Mouse (Mus musculus): ENCODE results near the gene D10Wsu102e. TPM values are rescaled to one million over a fixed set of nuclear protein-coding genes. Genes with fewer than 3 reads are reported as not detected.
A peak's percentile ranks its signal among the peaks of the same experiment; 100 is the strongest.

D10Wsu102e gene
- 0.74 and 0.77 TPM in 2 replicates for polyA plus RNA-seq (2014; fragmentation: Nextera tagmentation; extraction: Ambion mirVana)

GRCm38 (mm10) chr10:83359956-83360355 is at the start of gene D10Wsu102e:
D10Wsu102e (plus strand) TSS chr10:83360221.
- WGBS = under 1% methylated on average over 30 of the region's 30 CpGs
- H3K9me3 ChIP-seq (ENCODE audit: control insufficient read depth, low read depth, low read length) = no peaks in the 10 kb centered on the region
- H3K27me3 ChIP-seq (ENCODE audit: control insufficient read depth, insufficient read depth, low read length) = no peaks in the 10 kb centered on the region
- H3K36me3 ChIP-seq (ENCODE audit: control insufficient read depth, insufficient read depth, low read length) = peaks cover 14% of the 10 kb centered on the region
- H3K4me1 ChIP-seq (ENCODE audit: control insufficient read depth, insufficient read depth, low read length) = peaks cover 14% of the 10 kb centered on the region
- H3K27ac ChIP-seq (ENCODE audit: low read length) = peak within 1 kb of the TSS; percentile 83
- H3K9ac ChIP-seq (replicated peaks; ENCODE audit: low read depth, low read length) = peak within 1 kb of the TSS; percentile 78
- H3K4me2 ChIP-seq (replicated peaks; ENCODE audit: low read depth, low read length) = peak within 1 kb of the TSS; percentile 68
- ATAC-seq (ENCODE audit: insufficient number of reproducible peaks, insufficient read depth, low FRiP score, low read depth) = peak; percentile 97
- peak within 1 kb of the TSS; percentile 80 for H3K4me3 ChIP-seq (ENCODE audit: low read depth, low read length)

- 45% methylated on average over 7 of the region's 7 CpGs for WGBS
- no peaks in the 10 kb centered on the region for H3K4me1 ChIP-seq (ENCODE audit: control insufficient read depth, insufficient read depth, low read length)
- H3K27ac ChIP-seq (ENCODE audit: low read length) = no peak overlapping the region
- no peaks in the 10 kb centered on the region for H3K36me3 ChIP-seq (ENCODE audit: control insufficient read depth, insufficient read depth, low read length)
- no peaks in the 10 kb centered on the region; the same call in 1 of the 2 replicates for H3K9me3 ChIP-seq (ENCODE audit: control insufficient read depth, low read depth, low read length)
- no peaks in the 10 kb centered on the region for H3K27me3 ChIP-seq (ENCODE audit: control insufficient read depth, insufficient read depth, low read length)
- no peak overlapping the region for H3K4me2 ChIP-seq (replicated peaks; ENCODE audit: low read depth, low read length)
- H3K9ac ChIP-seq (replicated peaks; ENCODE audit: low read depth, low read length) = no peak overlapping the region
- no peak for ATAC-seq (ENCODE audit: insufficient number of reproducible peaks, insufficient read depth, low FRiP score, low read depth)
- no peak overlapping the region for H3K4me3 ChIP-seq (ENCODE audit: low read depth, low read length)
These were observed 49.7 kb upstream of the D10Wsu102e start for GRCm38 (mm10) chr10:83310356-83310755.

DNA sequence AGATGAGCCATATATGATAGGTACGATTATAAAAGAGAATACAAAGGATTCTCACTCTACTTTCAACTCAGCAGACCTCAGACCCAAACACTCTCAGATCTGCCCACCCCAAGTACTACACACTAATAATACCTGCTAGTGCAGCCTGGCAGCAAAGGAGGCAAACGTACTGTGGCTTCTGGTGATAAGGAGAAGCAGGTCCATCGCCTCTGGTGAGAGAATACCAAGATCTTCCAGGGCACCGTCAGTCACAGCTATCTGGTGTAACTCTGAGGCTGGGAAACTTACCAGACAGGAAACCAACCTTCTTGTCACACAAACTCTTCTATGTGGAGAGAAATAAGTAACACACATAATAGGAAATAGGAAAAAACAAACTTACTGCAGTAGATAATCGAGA is 47.0 kb upstream of the D10Wsu102e start:
- 76% methylated on average over 5 of the region's 5 CpGs for WGBS
- no peak overlapping the region for H3K27ac ChIP-seq (ENCODE audit: low read length)
- H3K9ac ChIP-seq (replicated peaks; ENCODE audit: low read depth, low read length) = no peak overlapping the region
- H3K4me2 ChIP-seq (replicated peaks; ENCODE audit: low read depth, low read length) = no peak overlapping the region
- H3K27me3 ChIP-seq (ENCODE audit: control insufficient read depth, insufficient read depth, low read length) = no peaks in the 10 kb centered on the region
- H3K4me3 ChIP-seq (ENCODE audit: low read depth, low read length) = no peak overlapping the region
- no peaks in the 10 kb centered on the region for H3K4me1 ChIP-seq (ENCODE audit: control insufficient read depth, insufficient read depth, low read length)
- H3K9me3 ChIP-seq (ENCODE audit: control insufficient read depth, low read depth, low read length) = no peaks in the 10 kb centered on the region; the same call in 1 of the 2 replicates
- no peaks in the 10 kb centered on the region for H3K36me3 ChIP-seq (ENCODE audit: control insufficient read depth, insufficient read depth, low read length)
- no peak for ATAC-seq (ENCODE audit: insufficient number of reproducible peaks, insufficient read depth, low FRiP score, low read depth)

DNA sequence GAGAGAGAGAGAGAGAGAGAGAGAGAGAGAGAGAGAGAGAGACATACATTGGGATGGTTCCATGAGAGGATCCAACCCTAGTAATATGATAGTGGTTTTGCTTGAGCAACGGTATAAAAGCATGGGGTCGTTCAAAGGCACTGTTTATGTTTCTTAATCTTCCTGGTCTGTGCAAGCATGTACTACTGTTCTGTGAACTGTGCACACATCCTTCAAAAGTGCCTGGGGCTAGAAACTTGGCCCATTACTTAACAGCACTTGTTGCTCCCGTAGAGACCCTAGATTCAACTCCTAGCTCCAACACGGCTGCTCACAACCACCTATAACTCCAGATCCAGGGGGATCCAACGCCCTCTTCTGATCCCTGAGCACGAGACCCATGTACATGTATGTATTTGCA is 39.6 kb upstream of the D10Wsu102e start:
- WGBS = 63% methylated on average over 6 of the region's 6 CpGs
- Histone ChIP-seq H3K27ac (ENCODE audit: low read length) (no peak overlapping the region), H3K9me3 (ENCODE audit: control insufficient read depth, low read depth, low read length) (no peaks in the 10 kb centered on the region), H3K4me3 (ENCODE audit: low read depth, low read length) (no peak overlapping the region), H3K9ac (replicated peaks; ENCODE audit: low read depth, low read length) (no peak overlapping the region), H3K4me2 (replicated peaks; ENCODE audit: low read depth, low read length) (no peak overlapping the region), H3K27me3 (ENCODE audit: control insufficient read depth, insufficient read depth, low read length) (no peaks in the 10 kb centered on the region), H3K36me3 (ENCODE audit: control insufficient read depth, insufficient read depth, low read length) (no peaks in the 10 kb centered on the region), H3K4me1 (ENCODE audit: control insufficient read depth, insufficient read depth, low read length) (no peaks in the 10 kb centered on the region)
- no peak for ATAC-seq (ENCODE audit: insufficient number of reproducible peaks, insufficient read depth, low FRiP score, low read depth)

- Histone ChIP-seq H3K9me3 (ENCODE audit: control insufficient read depth, low read depth, low read length) (no peaks in the 10 kb centered on the region), H3K27me3 (ENCODE audit: control insufficient read depth, insufficient read depth, low read length) (no peaks in the 10 kb centered on the region), H3K36me3 (ENCODE audit: control insufficient read depth, insufficient read depth, low read length) (no peaks in the 10 kb centered on the region), H3K4me2 (replicated peaks; ENCODE audit: low read depth, low read length) (no peak overlapping the region), H3K4me1 (ENCODE audit: control insufficient read depth, insufficient read depth, low read length) (no peaks in the 10 kb centered on the region), H3K9ac (replicated peaks; ENCODE audit: low read depth, low read length) (no peak overlapping the region), H3K4me3 (ENCODE audit: low read depth, low read length) (no peak overlapping the region), H3K27ac (ENCODE audit: low read length) (no peak overlapping the region)
- WGBS = 84% methylated on average over 7 of the region's 7 CpGs
- no peak for ATAC-seq (ENCODE audit: insufficient number of reproducible peaks, insufficient read depth, low FRiP score, low read depth)
These were observed 39.2 kb upstream of the D10Wsu102e start for GRCm38 (mm10) chr10:83320870-83321269.

GRCm38 (mm10) chr10:83321528-83321927 is 38.5 kb upstream of the D10Wsu102e start:
- no peak overlapping the region for H3K4me2 ChIP-seq (replicated peaks; ENCODE audit: low read depth, low read length)
- no peak overlapping the region for H3K27ac ChIP-seq (ENCODE audit: low read length)
- no peaks in the 10 kb centered on the region for H3K4me1 ChIP-seq (ENCODE audit: control insufficient read depth, insufficient read depth, low read length)
- no peaks in the 10 kb centered on the region for H3K36me3 ChIP-seq (ENCODE audit: control insufficient read depth, insufficient read depth, low read length)
- H3K9ac ChIP-seq (replicated peaks; ENCODE audit: low read depth, low read length) = no peak overlapping the region
- ATAC-seq (ENCODE audit: insufficient number of reproducible peaks, insufficient read depth, low FRiP score, low read depth) = no peak
- no peaks in the 10 kb centered on the region for H3K9me3 ChIP-seq (ENCODE audit: control insufficient read depth, low read depth, low read length)
- no peak overlapping the region for H3K4me3 ChIP-seq (ENCODE audit: low read depth, low read length)
- WGBS = 71% methylated on average over 6 of the region's 6 CpGs
- no peaks in the 10 kb centered on the region for H3K27me3 ChIP-seq (ENCODE audit: control insufficient read depth, insufficient read depth, low read length)

DNA sequence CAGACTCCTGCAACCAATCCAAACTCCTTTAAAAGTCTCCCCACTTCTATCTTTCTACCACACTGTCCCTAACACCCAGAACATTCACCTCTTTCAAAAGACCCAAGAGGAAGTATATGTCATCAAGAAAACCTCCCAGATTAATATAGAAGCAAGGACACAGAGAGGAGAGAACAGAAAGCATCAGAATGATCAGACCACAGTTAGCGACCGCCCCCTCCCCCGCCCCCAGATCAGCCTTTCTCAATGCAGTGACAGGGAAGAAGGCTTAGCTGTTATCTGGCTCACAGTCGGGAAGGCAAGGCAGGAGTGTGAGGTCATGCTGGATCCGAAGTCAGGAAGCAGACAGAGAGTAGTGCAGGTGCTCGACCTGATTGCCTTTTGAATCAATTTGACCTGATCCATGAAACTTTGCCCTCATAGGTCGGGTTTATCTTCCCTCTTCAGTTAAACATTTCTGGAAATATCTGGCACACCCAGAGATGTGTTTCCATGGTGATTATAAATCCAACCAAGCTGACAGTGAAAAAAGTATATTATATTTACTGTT is 37.4 kb upstream of the D10Wsu102e start:
- H3K36me3 ChIP-seq (ENCODE audit: control insufficient read depth, insufficient read depth, low read length) = no peaks in the 10 kb centered on the region
- no peaks in the 10 kb centered on the region for H3K4me1 ChIP-seq (ENCODE audit: control insufficient read depth, insufficient read depth, low read length)
- H3K27ac ChIP-seq (ENCODE audit: low read length) = no peak overlapping the region
- ATAC-seq (ENCODE audit: insufficient number of reproducible peaks, insufficient read depth, low FRiP score, low read depth) = no peak
- H3K9ac ChIP-seq (replicated peaks; ENCODE audit: low read depth, low read length) = no peak overlapping the region
- no peak overlapping the region for H3K4me3 ChIP-seq (ENCODE audit: low read depth, low read length)
- WGBS = 37% methylated on average over 7 of the region's 7 CpGs
- H3K4me2 ChIP-seq (replicated peaks; ENCODE audit: low read depth, low read length) = no peak overlapping the region
- H3K9me3 ChIP-seq (ENCODE audit: control insufficient read depth, low read depth, low read length) = no peaks in the 10 kb centered on the region
- H3K27me3 ChIP-seq (ENCODE audit: control insufficient read depth, insufficient read depth, low read length) = no peaks in the 10 kb centered on the region

DNA sequence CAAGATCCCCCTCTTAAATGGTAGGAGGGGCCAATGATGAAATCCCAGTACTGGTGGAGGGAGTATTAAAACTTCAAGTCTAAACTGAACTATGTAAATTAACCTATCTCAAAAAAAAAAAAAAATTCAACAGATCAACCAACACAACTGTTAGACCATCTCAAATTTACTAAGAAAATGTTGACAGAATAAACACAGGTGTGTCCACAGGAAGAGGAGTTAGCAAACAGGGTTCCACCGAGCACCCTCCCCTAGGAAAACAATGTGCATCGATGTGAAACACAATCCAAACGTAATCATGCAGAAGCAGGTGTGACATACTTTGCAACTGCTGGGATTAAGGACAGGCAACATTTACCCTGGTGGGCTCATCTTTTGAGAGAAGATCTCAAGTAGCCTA is 35.1 kb upstream of the D10Wsu102e start:
- Histone ChIP-seq H3K4me2 (replicated peaks; ENCODE audit: low read depth, low read length) (no peak overlapping the region), H3K9ac (replicated peaks; ENCODE audit: low read depth, low read length) (no peak overlapping the region), H3K27me3 (ENCODE audit: control insufficient read depth, insufficient read depth, low read length) (no peaks in the 10 kb centered on the region), H3K9me3 (ENCODE audit: control insufficient read depth, low read depth, low read length) (no peaks in the 10 kb centered on the region), H3K4me1 (ENCODE audit: control insufficient read depth, insufficient read depth, low read length) (no peaks in the 10 kb centered on the region), H3K4me3 (ENCODE audit: low read depth, low read length) (no peak overlapping the region), H3K27ac (ENCODE audit: low read length) (no peak overlapping the region), H3K36me3 (ENCODE audit: control insufficient read depth, insufficient read depth, low read length) (no peaks in the 10 kb centered on the region)
- no peak for ATAC-seq (ENCODE audit: insufficient number of reproducible peaks, insufficient read depth, low FRiP score, low read depth)
- 66% methylated on average over 3 of the region's 3 CpGs for WGBS

DNA sequence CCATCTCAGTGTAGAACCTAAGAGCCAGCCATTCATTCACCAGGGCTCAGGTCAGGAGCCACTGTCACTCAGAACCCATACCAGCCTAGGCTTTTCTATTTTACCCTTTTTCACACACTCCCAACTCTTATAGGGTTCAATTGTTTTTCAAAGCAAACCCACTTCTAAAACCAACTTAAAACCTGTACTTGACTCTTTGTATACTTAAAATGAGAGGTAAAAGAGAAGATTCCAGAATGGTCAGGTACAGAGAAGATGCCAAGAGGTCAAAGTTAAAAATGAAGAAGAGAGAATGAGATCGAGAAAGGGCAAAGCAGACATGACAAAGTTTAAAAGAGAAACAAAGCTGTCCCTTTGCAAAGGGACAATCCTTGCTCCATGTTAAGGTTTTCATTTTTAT is 34.1 kb upstream of the D10Wsu102e start:
- Histone ChIP-seq H3K4me2 (replicated peaks; ENCODE audit: low read depth, low read length) (no peak overlapping the region), H3K9me3 (ENCODE audit: control insufficient read depth, low read depth, low read length) (no peaks in the 10 kb centered on the region), H3K4me1 (ENCODE audit: control insufficient read depth, insufficient read depth, low read length) (no peaks in the 10 kb centered on the region), H3K4me3 (ENCODE audit: low read depth, low read length) (no peak overlapping the region), H3K36me3 (ENCODE audit: control insufficient read depth, insufficient read depth, low read length) (no peaks in the 10 kb centered on the region), H3K27ac (ENCODE audit: low read length) (no peak overlapping the region), H3K9ac (replicated peaks; ENCODE audit: low read depth, low read length) (no peak overlapping the region), H3K27me3 (ENCODE audit: control insufficient read depth, insufficient read depth, low read length) (no peaks in the 10 kb centered on the region)
- ATAC-seq (ENCODE audit: insufficient number of reproducible peaks, insufficient read depth, low FRiP score, low read depth) = no peak
- WGBS = 86% methylated on average over 1 of the region's 1 CpGs
